Mouse (Mus musculus): ENCODE results near the gene Ube3b. TPM values are rescaled to one million over a fixed set of nuclear protein-coding genes. Genes with fewer than 3 reads are reported as not detected.

Ube3b gene
- total RNA-seq, 2 experiments from 2014 or later = 17.5 to 23.7 TPM

DNA sequence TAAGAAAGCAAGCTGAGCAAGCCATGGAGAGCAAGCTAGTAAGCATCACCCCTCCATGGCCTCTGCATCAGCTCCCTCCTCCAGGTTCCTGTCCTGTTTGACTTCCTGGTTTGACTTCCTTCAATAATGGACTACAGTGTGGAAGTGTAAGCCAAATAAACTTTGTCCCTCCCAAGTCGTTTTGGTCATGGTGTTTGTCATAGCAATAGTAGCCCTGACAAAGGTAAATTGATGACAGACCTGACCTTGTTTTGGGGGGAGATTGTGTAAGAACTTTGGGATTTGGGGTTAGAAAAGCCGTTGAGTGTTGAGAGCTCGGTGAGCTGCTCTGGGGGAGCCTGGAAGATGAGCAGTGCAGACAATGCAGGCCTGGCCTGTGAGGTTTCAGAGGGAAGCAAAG is 90.0 kb downstream of the Ube3b start:
- ATAC-seq (ENCODE audit: poor library complexity, severe bottlenecking) = no peak

Other genes with a start within 250 kb of the Ube3b start
- gene Acacb, start 234.1 kb upstream of the Ube3b start, total RNA-seq (2015) = 0.02 and 0.05 TPM in 2 replicates
- 0.07 TPM in 1 of 2 replicates, not detected in the other for gene Acacb, start 234.1 kb upstream of the Ube3b start, total RNA-seq (2017)
- not detected in 2 replicates for gene Foxn4, start 106.8 kb upstream of the Ube3b start, total RNA-seq (2015)
- not detected in 2 replicates for gene Foxn4, start 106.8 kb upstream of the Ube3b start, total RNA-seq (2017)
- gene Myo1h, start 91.4 kb upstream of the Ube3b start, total RNA-seq (2015) = 4.3 and 8.6 TPM in 2 replicates
- 5.2 and 12.5 TPM in 2 replicates for gene Myo1h, start 91.4 kb upstream of the Ube3b start, total RNA-seq (2017)
- 30.2 and 32.5 TPM in 2 replicates for gene Kctd10, start 99 bp upstream of the Ube3b start, total RNA-seq (2015)
- gene Kctd10, start 99 bp upstream of the Ube3b start, total RNA-seq (2017) = 89.8 and 106 TPM in 2 replicates
- gene Mmab, start 63.5 kb downstream of the Ube3b start, total RNA-seq (2015) = 2.0 and 2.5 TPM in 2 replicates
- gene Mmab, start 63.5 kb downstream of the Ube3b start, total RNA-seq (2017) = 3.6 and 4.2 TPM in 2 replicates
- gene Mvk, start 63.7 kb downstream of the Ube3b start, total RNA-seq (2015) = 4.2 and 4.4 TPM in 2 replicates
- 5.7 and 7.3 TPM in 2 replicates for gene Mvk, start 63.7 kb downstream of the Ube3b start, total RNA-seq (2017)
- gene Fam222a, start 187.4 kb downstream of the Ube3b start, total RNA-seq (2015) = 0.16 and 0.22 TPM in 2 replicates
- 0.11 and 0.69 TPM in 2 replicates for gene Fam222a, start 187.4 kb downstream of the Ube3b start, total RNA-seq (2017)